Mouse (Mus musculus) hindlimb bud, embryonic 11.5 days (tissue): ENCODE data around the gene Cnpy2.
"Not testable (repeated sequence)": the region's sequence is repeated elsewhere in the genome, so short reads cannot be mapped to it uniquely, and the experiment has no call there.

Experiments
- DNase-seq: peaks from one replicate; pipeline ENCODE4 v3.0.0-alpha.2; 2012; ENCODE audit warnings: low read depth, low spot score; ENCODE audit errors: extremely low spot score

Cnpy2 gene

DNA sequence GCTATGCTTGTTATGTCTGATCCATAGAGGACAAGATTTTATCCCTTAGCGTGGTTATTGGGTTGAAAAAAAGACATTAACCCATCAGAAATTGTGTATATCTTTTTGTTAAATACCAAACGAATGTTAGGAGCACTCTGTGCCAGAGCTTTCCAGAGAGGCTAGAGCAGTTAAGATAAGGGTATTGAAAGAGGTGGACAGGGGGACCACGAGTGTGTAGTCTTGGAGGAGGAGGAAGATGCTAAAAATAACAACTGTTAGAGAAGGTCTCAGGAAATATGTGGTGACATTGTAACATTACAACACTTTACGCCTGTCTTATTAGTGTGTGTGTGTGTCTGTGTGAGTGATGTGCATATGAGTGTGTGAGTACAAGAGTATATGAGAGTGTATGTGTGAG lies 11.4 kb upstream of the Cnpy2 start:
- no peak for DNase-seq

DNA sequence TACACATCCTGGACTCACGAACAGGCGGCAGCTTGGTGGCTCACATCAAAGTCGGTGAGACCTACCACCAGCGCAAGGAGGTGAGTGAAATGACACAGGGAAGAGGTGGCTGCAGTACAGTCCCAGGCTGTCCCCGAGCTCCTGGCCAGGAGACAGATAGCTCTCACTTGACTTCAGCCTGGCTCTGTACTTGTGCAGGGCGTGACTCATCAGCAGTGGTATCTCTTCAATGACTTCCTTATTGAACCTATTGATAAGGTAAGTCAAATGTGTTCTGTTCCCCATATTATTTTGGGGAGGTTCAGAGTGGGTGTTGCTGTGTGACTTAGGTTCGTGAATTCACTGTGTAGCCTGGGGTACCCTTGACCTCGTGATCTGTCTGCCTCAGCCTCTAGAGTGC lies 6.7 kb upstream of the Cnpy2 start:
- no peak for DNase-seq

- DNase-seq = no peak
Observed at GRCm38 (mm10) chr10:128321641-128322040, 618 bp upstream of the Cnpy2 start.

DNA sequence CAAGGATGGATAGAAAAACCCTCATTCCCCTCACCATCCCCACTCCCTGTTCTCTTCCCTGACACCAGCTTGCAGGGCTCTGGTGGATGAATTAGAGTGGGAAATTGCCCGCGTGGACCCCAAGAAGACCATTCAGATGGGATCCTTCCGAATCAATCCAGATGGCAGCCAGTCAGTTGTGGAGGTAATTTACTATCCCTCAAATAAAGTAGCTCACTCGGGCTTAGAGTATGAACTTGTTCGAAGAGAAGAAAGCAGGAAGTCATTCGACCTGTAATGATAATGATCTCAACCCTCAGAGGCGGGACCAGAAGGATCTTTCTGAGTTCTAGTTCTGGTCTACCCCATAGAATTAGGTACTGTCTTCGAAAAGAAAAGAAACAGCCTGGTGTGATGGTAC lies 1.3 kb downstream of the Cnpy2 start:
- DNase-seq = no peak

GRCm38 (mm10) chr10:128326825-128327224 lies 4.6 kb downstream of the Cnpy2 start:
- no peak for DNase-seq

DNA sequence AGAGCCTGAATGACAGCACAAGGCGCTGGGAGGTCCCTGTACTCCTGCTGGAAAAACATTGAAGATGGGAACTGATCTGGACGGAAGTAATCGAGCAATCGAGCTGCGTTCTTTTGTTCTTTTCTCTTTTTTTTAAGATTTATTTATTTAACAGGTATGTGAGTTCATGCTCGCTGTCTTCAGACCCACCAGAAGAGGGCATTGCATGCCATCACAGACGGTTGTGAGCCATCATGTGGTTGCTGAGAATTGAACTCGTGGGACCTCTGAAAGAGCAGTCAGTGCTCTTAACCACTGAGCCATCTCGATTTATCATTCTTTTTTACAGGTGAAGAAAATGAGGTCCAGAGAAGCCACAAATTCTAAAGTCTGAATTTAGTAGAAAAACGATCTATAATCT lies 5.4 kb downstream of the Cnpy2 start:
- no peak for DNase-seq

DNA sequence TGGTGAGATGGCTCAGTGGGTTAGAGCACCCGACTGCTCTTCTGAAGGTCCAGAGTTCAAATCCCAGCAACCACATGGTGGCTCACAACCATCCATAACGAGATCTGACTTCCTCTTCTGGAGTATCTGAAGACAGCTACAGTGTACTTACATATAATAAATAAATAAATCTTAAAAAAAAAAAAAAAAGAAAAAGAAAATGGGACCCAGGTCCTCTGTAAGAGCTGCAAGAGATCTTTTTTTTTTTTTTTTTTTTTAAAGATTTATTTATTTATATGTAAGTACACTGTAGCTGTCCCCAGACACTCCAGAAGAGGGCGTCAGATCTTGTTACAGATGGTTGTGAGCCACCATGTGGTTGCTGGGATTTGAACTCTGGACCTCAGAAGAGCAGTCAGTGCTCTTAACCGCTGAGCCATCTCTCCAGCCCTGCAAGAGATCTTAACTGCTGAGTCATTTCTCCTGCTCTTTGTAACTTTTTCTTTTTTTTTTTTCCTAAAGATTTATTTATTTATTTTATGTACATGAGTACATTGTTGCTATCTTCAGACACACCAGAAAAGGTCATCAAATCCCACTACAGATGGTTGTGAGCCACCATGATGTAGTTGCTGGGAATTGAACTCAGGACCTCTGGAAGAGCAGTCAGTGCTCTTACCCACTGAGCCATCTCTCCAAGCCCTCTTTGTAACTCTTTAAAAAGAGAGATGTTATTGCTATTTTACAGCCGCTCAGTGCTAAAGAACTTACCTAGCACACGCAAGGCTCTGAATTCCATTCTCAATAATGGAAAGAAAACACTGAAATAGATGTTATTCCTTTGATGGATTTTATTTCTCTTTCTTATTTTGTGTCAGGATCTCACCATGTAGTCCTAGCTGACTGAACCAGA lies 10.3 kb downstream of the Cnpy2 start:
- DNase-seq = not testable (repeated sequence)

- peak; percentile 60 for DNase-seq
Observed at GRCm38 (mm10) chr10:128335582-128335981, 13.3 kb downstream of the Cnpy2 start.

GRCm38 (mm10) chr10:128336195-128336594 lies 13.9 kb downstream of the Cnpy2 start:
- no peak for DNase-seq

DNA sequence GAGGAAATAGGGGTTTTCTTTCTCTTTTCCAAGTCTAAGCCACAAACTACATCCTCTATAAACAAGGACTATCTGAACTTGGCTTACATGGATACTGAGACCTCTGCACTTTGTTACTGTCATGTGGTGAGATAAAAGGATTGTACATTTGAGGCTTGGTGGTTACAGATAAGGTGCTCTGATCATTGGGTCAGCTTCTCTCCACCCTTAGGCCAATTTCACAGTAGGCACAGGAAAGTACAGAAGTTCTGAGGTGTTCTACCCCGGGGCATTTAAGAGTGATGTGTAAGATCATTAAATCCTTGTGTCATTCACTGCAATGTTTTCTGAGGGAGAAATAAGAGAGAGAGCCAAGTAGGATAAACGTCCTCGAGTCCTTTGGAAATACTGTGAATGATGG lies 14.3 kb downstream of the Cnpy2 start:
- DNase-seq = no peak

DNA sequence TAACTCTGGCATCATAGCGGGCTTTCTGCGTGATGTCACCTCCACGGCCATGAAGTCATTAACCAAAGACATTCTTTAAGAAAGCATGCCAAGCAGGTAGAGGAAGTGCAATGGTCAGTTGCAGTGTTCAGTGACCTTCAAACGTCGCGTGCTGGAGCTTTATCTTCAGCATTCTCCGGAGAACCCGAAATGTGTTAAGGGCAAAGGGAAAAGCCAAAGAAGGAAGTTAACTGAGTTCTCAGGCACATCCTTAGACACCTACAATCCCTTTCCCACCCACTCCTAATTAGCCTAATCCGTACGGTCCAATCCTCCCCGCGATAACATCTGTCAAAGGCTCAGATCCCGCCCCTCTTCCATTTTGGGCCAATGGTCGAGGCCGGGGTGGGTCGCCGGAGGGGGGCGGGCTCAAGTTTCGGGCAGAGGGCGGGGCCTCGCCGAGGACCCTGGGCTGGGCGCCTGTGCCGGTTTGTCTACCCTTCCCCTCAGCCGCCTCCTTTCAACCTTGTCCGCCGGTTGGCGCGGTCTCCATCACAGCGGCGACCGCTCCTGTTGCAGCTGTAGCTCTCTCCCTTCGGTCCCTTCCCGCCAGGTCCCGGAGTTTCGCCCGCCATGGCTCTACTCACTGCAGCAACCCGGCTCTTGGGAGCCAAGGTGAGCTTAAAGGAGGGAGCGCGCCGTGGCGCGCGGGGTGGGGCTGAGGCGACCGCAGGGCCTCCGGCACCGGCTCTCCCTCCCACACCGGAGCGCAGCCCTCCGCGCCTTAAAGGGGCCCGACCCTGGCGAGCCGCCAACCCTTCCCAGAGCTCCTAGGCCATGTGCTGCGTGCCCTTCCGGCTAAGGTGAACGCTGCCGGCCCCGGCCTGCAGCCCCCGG lies 15.3 kb downstream of the Cnpy2 start, which contains the start of gene Cs:
Gene Cs, plus strand, starts transcription at position 429 of the 876 bp plus-strand sequence.
- DNase-seq = peak; percentile 96

- no peak for DNase-seq
Observed at GRCm38 (mm10) chr10:128338415-128338814, 16.2 kb downstream of the Cnpy2 start.

DNA sequence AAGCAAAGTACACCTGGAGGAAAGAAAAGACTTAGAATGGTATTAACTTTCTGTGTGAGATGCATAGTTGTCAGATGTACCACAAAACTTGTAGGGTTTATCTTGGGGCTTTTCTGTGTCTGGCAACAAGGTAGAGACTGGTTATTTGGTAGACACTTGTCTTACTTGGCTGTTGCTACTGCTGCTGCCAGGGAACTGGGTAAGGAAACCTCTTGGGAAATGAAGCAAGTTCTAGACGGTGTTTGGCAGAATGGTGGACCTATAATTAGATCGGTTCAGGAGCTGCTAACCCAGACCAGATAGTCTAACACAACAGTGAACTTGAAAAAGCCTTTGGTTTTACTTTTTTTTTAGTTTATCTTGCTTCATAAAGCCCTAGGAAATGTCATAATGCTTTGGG lies 16.7 kb downstream of the Cnpy2 start:
- DNase-seq = no peak

DNA sequence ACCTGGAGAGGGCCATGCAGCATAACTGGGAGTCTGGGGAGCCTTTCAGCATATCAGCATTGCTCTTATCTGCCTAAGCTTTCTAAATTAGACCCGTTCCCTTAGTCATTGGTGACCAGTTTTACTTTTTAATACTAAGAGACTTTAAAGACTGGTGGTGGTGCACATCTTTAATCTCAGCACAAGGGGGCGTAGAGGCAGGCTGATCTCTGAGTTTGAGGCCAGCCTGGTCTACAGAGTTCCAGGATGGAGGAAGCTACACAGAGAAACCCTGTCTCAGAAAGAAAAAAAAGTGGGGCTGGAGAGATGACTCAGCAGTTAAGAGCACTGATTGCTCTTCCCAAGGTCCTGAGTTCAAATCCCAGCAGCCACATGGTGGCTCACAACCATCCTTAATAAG lies 18.0 kb downstream of the Cnpy2 start:
- DNase-seq = no peak

DNA sequence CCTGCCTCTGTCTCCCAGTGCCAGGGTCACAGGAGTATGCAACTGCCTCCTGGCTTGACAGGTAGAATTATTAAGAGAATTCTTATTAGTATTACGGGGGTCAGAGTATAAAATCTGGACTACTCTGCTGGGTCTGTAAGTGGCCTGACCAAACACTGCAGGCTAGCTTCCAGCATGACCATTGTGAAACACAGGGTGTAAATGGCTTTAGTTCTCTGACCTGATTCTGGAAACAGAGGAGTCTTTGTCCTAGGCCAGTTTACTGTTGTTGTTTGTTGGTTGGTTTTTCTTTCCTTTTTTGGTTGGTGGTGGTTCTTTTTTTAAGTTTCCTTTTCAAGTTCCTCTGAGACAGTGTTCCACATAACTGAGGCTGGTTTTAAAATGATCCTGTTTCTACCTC lies 21.2 kb downstream of the Cnpy2 start:
- DNase-seq = no peak

GRCm38 (mm10) chr10:128344568-128345275 lies 22.5 kb downstream of the Cnpy2 start:
- no peak for DNase-seq

DNA sequence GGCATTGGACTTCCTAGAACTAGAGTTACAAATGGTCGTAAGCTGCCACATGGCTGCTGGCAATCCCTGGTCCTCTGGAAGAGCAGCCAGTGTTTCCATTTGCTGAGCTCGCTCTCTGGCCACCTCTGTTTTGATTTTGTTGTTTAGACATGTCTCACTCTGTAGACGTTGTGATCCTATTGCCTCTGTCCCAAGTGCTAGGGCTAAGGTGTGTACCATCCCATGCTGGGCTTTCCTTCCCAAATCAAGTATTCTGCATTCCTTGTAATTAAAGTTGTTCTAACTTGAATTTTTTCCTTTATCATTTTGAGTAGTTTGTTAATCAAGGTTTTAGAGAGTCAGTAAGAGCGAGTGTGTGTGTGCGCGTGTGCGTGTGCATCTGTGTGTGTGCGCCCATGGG lies 25.3 kb downstream of the Cnpy2 start:
- DNase-seq = no peak

- no peak for DNase-seq
Observed at GRCm38 (mm10) chr10:128358796-128359195, 36.5 kb downstream of the Cnpy2 start.

DNA sequence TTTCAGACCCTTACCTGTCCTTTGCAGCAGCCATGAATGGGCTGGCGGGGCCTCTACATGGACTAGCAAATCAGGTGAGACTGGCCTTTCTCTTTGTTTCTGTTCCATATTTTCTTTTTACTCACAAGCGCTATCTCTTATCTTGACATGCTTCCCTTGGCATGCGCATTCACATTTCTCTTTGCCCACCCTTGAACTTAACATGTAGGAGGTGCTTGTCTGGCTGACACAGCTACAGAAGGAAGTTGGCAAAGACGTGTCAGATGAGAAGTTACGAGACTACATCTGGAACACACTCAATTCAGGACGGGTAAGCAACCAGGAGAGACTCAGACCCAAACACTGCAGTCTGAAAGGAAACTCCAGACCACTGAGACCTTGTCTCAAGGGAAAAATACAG lies 37.0 kb downstream of the Cnpy2 start:
- no peak for DNase-seq

DNA sequence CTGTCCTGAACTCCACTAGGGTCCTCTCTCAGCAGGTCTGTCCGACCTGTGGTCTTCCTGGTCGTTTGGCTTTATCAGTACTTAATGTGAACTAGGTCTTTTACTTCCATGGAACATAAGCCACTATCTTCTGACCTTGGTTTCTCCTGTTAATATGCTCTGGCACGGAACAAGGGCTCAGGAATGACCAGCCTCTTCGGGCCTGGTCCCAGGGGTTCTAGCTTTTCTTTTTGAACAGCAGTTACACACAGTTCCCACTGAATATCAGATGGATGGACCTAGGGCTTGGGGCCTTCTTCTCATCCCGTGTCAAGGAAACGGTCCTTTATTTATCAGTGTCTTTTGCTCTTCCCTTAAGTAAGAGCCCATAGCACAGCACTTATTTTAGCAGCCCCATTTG lies 39.6 kb downstream of the Cnpy2 start:
- no peak for DNase-seq

- no peak for DNase-seq
Observed at GRCm38 (mm10) chr10:128362568-128362967, 40.3 kb downstream of the Cnpy2 start.
